Mouse (Mus musculus) heart, embryonic 13.5 days (tissue): ENCODE data around the gene Hps1. TPM values are rescaled to one million over a fixed set of nuclear protein-coding genes. Genes with fewer than 3 reads are reported as not detected.
"Not testable (repeated sequence)": the region's sequence is repeated elsewhere in the genome, so short reads cannot be mapped to it uniquely, and the experiment has no call there.

Experiments
- ATAC-seq: fragments of 200-750 bp; cut with Nextera tagmentation; 2 replicates; pipeline ENCODE4 v1.8.0; 2017; ENCODE audit warnings: moderate TSS enrichment; ENCODE audit not compliant: insufficient number of reproducible peaks, low FRiP score, low TSS enrichment; ENCODE audit errors: extremely low read depth
- H3K27ac ChIP-seq: fragments of 300-500 bp; sonication (generic); replicated peaks from 2 replicates; pipeline ENCODE4 v1.5.1; 2015; ENCODE audit warnings: moderate library complexity, mild to moderate bottlenecking, inconsistent platforms
- H3K27me3 ChIP-seq: fragments of 300-500 bp; sonication (generic); replicated peaks from 2 replicates; pipeline ENCODE4 v1.6.1; 2015; ENCODE audit warnings: mild to moderate bottlenecking, inconsistent platforms
- H3K36me3 ChIP-seq: fragments of 300-500 bp; sonication (generic); 2 replicates; pipeline ENCODE4 v1.6.1; 2015; ENCODE audit warnings: mild to moderate bottlenecking, inconsistent platforms
- H3K4me1 ChIP-seq: fragments of 300-500 bp; sonication (generic); 2 replicates; pipeline ENCODE4 v1.6.1; 2015; ENCODE audit warnings: inconsistent platforms
- H3K4me2 ChIP-seq: fragments of 300-500 bp; sonication (generic); 2 replicates; pipeline ENCODE4 v1.6.1; 2015; ENCODE audit warnings: inconsistent platforms, mild to moderate bottlenecking, moderate library complexity
- H3K4me3 ChIP-seq: fragments of 300-500 bp; sonication (generic); 2 replicates; pipeline ENCODE4 v1.5.1; 2015; ENCODE audit warnings: moderate library complexity, mild to moderate bottlenecking, inconsistent platforms
- H3K9ac ChIP-seq: fragments of 300-500 bp; sonication (generic); 2 replicates; pipeline ENCODE4 v1.6.1; 2015; ENCODE audit warnings: inconsistent platforms, mild to moderate bottlenecking, moderate library complexity
- H3K9me3 ChIP-seq: fragments of 300-500 bp; sonication (generic); 2 replicates; pipeline ENCODE4 v1.6.1; 2016; ENCODE audit warnings: inconsistent platforms
- WGBS: fragments of 180-500 bp; shearing (Covaris S2); methylation state at CpG from one replicate; pipeline ENCODE4 v1.1.7; 2015; ENCODE audit warnings: mixed read lengths; 5-methylcytosine and 5-hydroxymethylcytosine counted together
- polyA plus RNA-seq: library from polyadenylated mRNA; unstranded; fragments of >200 nt; fragmentation: Nextera tagmentation; extraction: Ambion mirVana; gene quantifications from 2 replicates; pipeline ENCODE4 v1.2.1, GENCODE M21; 2015

Hps1 gene
- polyA plus RNA-seq, 1 experiment from 2014 or later: 7.0 TPM

- H3K27ac ChIP-seq: no peak overlapping the region
- H3K4me3 ChIP-seq: no peak overlapping the region
- H3K9ac ChIP-seq: no peak overlapping the region
- H3K4me1 ChIP-seq: peaks cover 8% of the 10 kb centered on the region; the same call in 1 of the 2 replicates
- no peaks in the 10 kb centered on the region for H3K36me3 ChIP-seq
- H3K9me3 ChIP-seq: no peaks in the 10 kb centered on the region
- no peak for ATAC-seq
- H3K27me3 ChIP-seq: peaks cover 28% of the 10 kb centered on the region
- H3K4me2 ChIP-seq: no peak overlapping the region
- 46% methylated on average over 8 of the region's 8 CpGs for WGBS
Observed at GRCm38 (mm10) chr19:42785562-42786220, 5.9 kb upstream of the Hps1 start.

DNA sequence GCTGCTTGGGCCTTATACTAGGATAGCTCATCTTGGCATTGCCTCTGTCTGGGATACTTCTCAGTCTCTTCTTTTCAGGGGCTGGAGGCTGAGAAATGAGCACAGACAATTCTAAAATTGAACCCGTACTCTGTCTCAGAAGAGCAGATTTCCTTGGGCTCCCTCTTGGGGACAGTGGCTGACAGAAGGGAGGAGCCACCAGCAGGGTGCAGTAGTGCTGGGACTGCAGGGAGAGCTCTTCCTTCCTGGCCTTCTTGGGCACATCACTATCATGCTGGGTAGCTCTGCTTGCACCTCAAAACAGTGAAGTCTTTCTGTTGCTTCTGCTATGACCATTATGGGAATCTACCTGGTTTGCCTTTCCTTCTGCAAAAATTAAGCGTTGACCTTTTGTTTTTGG is 5.4 kb upstream of the Hps1 start:
- Histone ChIP-seq H3K4me3 (no peak overlapping the region), H3K4me1 (peaks cover 9% of the 10 kb centered on the region), H3K27ac (no peak overlapping the region), H3K9ac (no peak overlapping the region), H3K9me3 (no peaks in the 10 kb centered on the region), H3K27me3 (peaks cover 28% of the 10 kb centered on the region), H3K36me3 (no peaks in the 10 kb centered on the region), H3K4me2 (no peak overlapping the region)
- WGBS: 27% methylated on average over 2 of the region's 2 CpGs
- no peak for ATAC-seq

DNA sequence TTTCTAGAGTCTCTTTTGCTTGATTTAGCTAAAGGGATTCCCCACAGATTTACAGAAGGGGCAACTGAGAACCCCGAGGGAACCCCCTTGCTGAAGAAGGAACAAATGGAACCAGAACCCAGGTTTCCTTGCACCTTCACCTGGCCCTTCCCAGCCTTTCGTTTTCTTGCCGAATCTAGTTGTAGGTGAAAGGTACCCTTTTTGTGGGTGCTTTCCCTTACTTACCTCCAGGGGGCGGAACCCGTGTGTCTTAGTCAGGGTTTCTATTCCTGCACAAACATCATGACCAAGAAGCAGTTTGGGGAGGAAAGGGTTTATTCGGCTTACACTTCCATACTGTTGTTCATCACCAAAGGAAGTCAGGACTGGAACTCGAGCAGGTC is 369 bp upstream of the Hps1 start:
- H3K27ac ChIP-seq: peak overlapping the region; percentile 75
- H3K27me3 ChIP-seq, ATAC-seq, H3K9me3 ChIP-seq: not testable (repeated sequence)
- peak overlapping the region; percentile 84 for H3K9ac ChIP-seq
- 44% methylated on average over 7 of the region's 7 CpGs for WGBS
- peak overlapping the region; percentile 76 for H3K4me2 ChIP-seq
- peaks cover 13% of the 10 kb centered on the region for H3K4me1 ChIP-seq
- peak overlapping the region; percentile 77 for H3K4me3 ChIP-seq
- H3K36me3 ChIP-seq: peaks cover 14% of the 10 kb centered on the region; the same call in 1 of the 2 replicates

- peaks cover 13% of the 10 kb centered on the region for H3K4me1 ChIP-seq
- no peak overlapping the region for H3K4me2 ChIP-seq
- no peak overlapping the region for H3K4me3 ChIP-seq
- no peaks in the 10 kb centered on the region for H3K9me3 ChIP-seq
- 78% methylated on average over 5 of the region's 5 CpGs for whole genome bisulfite sequencing
- peaks cover 14% of the 10 kb centered on the region; the same call in 1 of the 2 replicates for H3K36me3 ChIP-seq
- no peak overlapping the region for H3K27ac ChIP-seq
- H3K9ac ChIP-seq: no peak overlapping the region
- no peaks in the 10 kb centered on the region for H3K27me3 ChIP-seq
- no peak for ATAC-seq
Observed at GRCm38 (mm10) chr19:42777801-42778200, 2.0 kb downstream of the Hps1 start.

- no peak for ATAC-seq
- WGBS: 94% methylated on average over 1 of the region's 1 CpGs
Observed at GRCm38 (mm10) chr19:42776813-42777212, 3.0 kb downstream of the Hps1 start.

DNA sequence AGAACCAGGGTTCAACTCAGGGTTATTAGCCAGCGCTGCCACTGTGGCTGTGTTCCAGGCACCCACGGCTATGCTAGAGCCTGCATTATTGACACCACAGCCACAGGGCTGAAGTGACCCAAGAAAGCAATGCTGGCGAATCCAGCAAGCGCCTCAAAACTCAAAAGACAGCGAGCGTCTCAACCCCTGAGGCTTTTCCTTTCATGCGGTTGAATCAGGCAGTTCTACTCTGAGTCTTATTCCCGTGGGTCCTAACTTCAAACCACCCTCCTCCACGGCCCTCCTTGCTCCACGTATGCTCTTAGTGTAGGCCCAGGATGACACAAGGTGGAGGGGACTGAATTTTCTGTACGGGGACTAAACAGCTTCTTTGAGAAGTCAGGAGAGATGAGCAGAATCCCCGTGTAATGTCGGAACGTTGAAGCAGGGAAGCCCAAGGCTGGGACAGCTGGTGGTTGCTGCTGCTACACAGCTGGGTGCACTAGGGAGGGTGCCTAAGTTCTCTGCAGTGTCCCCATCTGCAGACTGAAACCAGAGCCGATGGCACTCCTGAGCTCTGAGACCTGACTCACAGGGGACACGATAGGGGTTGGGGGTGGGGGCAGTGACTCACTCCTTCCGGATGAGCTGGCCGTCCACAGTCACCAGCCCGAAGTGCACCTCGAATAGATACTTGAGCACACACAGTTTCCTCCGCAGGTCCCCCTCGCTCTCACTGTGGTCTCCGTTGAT is 9.5 kb downstream of the Hps1 start:
- no peaks in the 10 kb centered on the region for H3K27me3 ChIP-seq
- no peak overlapping the region for H3K4me2 ChIP-seq
- no peak for ATAC-seq
- peaks cover 25% of the 10 kb centered on the region for H3K36me3 ChIP-seq
- no peak overlapping the region for H3K9ac ChIP-seq
- H3K27ac ChIP-seq: no peak overlapping the region
- WGBS: 69% methylated on average over 23 of the region's 23 CpGs
- H3K9me3 ChIP-seq: no peaks in the 10 kb centered on the region
- peaks cover 9% of the 10 kb centered on the region for H3K4me1 ChIP-seq
- H3K4me3 ChIP-seq: no peak overlapping the region

More at GRCm38 (mm10) chr19:42776813-42777212, 3.0 kb downstream of the Hps1 start:
- no peak overlapping the region for H3K9ac ChIP-seq
- H3K27ac ChIP-seq: no peak overlapping the region
- no peak overlapping the region for H3K4me2 ChIP-seq
- H3K4me1 ChIP-seq: peaks cover 13% of the 10 kb centered on the region
- peaks cover 14% of the 10 kb centered on the region; the same call in 1 of the 2 replicates for H3K36me3 ChIP-seq
- H3K4me3 ChIP-seq: no peak overlapping the region
- H3K27me3 ChIP-seq: no peaks in the 10 kb centered on the region
- no peaks in the 10 kb centered on the region for H3K9me3 ChIP-seq

- H3K27ac ChIP-seq: no peak overlapping the region
- ATAC-seq: no peak
- no peaks in the 10 kb centered on the region for H3K9me3 ChIP-seq
- no peaks in the 10 kb centered on the region for H3K27me3 ChIP-seq
- H3K4me1 ChIP-seq: peaks cover 9% of the 10 kb centered on the region
- H3K4me3 ChIP-seq: no peak overlapping the region
- WGBS: 84% methylated on average over 10 of the region's 10 CpGs
- no peak overlapping the region for H3K9ac ChIP-seq
- no peak overlapping the region for H3K4me2 ChIP-seq
- peaks cover 25% of the 10 kb centered on the region for H3K36me3 ChIP-seq
Observed at GRCm38 (mm10) chr19:42769648-42770047, 10.1 kb downstream of the Hps1 start.

DNA sequence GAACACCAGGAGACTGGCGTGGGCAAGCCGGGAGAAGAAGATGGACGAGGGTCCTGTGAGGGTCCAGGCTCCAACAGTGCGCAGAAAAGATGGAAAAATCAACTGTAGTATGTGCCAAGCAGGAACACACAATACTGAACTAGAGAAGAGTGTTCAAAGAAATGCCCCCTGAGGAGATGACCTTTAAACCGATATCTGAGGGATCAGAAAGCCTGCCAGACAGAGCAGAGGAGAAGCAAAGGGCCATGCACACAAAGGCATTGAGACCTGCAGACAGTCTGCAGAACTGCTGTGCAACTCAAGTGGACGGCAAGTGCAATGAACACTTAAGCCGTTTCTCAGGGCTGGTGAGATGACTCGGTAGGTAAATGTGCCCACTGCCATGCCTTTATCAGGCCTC is 12.4 kb downstream of the Hps1 start:
- H3K36me3 ChIP-seq: peaks cover 25% of the 10 kb centered on the region
- no peak overlapping the region for H3K27ac ChIP-seq
- no peak overlapping the region for H3K4me2 ChIP-seq
- H3K4me1 ChIP-seq: peaks cover 9% of the 10 kb centered on the region
- H3K9me3 ChIP-seq: no peaks in the 10 kb centered on the region
- H3K4me3 ChIP-seq: no peak overlapping the region
- 59% methylated on average over 8 of the region's 8 CpGs for WGBS
- H3K27me3 ChIP-seq: no peaks in the 10 kb centered on the region
- no peak for ATAC-seq
- no peak overlapping the region for H3K9ac ChIP-seq

GRCm38 (mm10) chr19:42764398-42764797 is 15.4 kb downstream of the Hps1 start:
- H3K4me2 ChIP-seq: no peak overlapping the region
- 72% methylated on average over 10 of the region's 10 CpGs for WGBS
- no peak for ATAC-seq

DNA sequence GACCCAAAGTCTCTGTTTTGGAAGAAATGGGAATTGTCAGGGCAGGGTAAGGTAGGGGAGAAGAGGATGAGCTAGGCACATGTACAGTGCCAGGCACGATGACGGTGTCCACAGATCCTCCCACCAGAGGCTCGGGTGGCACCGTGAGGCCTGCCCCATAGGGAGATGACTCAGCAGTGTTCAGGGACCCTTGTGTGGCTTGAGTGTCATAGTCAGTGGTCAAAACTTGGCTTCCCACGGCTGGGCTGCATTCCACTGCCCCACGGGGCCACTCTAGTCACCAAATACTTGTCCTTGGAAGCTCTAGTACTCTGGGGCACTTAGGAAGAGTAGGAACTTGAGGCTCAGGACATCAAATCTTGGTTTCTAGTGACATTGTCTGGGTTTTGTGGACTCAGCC is 23.1 kb downstream of the Hps1 start:
- Histone ChIP-seq H3K27me3 (no peaks in the 10 kb centered on the region), H3K4me2 (no peak overlapping the region), H3K4me1 (peaks cover 46% of the 10 kb centered on the region), H3K4me3 (no peak overlapping the region), H3K27ac (no peak overlapping the region), H3K36me3 (no peaks in the 10 kb centered on the region), H3K9ac (no peak overlapping the region), H3K9me3 (no peaks in the 10 kb centered on the region)
- ATAC-seq: no peak
- WGBS: 80% methylated on average over 6 of the region's 6 CpGs

More at GRCm38 (mm10) chr19:42764398-42764797, 15.4 kb downstream of the Hps1 start:
- H3K4me1 ChIP-seq: peaks cover 9% of the 10 kb centered on the region
- H3K36me3 ChIP-seq: peaks cover 18% of the 10 kb centered on the region
- H3K9ac ChIP-seq: no peak overlapping the region
- no peak overlapping the region for H3K27ac ChIP-seq
- no peaks in the 10 kb centered on the region for H3K27me3 ChIP-seq
- H3K9me3 ChIP-seq: no peaks in the 10 kb centered on the region
- H3K4me3 ChIP-seq: no peak overlapping the region

DNA sequence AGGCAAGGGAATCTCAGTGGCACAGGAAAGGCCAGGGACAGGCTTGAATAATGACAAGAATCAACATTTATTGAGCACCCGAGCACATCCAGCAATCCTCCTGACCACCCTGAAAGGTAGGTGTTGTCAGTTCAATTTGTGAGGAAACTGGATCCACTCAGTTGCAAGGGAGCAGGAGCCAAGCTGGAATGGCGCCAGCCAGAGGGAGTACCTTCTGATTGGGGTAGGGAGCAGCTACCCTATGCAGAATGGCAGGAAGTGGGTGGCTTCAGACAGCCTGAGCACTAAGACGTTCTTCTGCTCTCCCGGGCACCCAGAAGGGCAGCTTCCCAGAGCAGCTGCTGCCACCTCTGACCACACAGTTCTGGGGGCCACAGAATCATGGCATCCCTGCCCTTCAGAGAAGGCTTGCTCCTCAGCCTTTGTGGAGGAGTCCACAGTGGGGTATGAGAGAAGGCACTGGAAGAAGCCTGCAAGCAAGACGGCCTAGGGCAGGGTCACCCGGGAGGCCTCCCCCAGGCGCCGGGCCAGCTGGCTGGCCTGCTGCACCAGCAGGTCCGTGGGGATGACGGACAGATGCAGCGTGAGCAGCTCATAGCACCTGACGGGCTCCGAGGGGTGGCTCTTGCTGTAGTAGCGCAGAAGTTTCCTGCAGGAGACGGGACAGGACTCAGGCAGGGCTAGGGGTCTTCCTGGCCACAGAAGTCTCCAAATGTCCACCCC is 24.5 kb downstream of the Hps1 start:
- H3K4me2 ChIP-seq: no peak overlapping the region
- H3K4me3 ChIP-seq: no peak overlapping the region
- H3K9me3 ChIP-seq: no peaks in the 10 kb centered on the region
- H3K4me1 ChIP-seq: peaks cover 60% of the 10 kb centered on the region
- H3K36me3 ChIP-seq: no peaks in the 10 kb centered on the region
- no peak overlapping the region for H3K27ac ChIP-seq
- H3K9ac ChIP-seq: 0 out of 2 replicates have a peak overlapping the region, but pooled peaks have one; percentile 40
- no peak for ATAC-seq
- no peaks in the 10 kb centered on the region for H3K27me3 ChIP-seq
- WGBS: 46% methylated on average over 15 of the region's 15 CpGs
